Mouse (Mus musculus) adrenal gland, postnatal 10 days (tissue): Measurements from ENCODE around the gene Aplp1. TPM values are rescaled to one million over a fixed set of nuclear protein-coding genes. Genes with fewer than 3 reads are reported as not detected.
A peak's percentile ranks its signal among the peaks of the same experiment; 100 is the strongest.
"Not testable (repeated sequence)": the region's sequence is repeated elsewhere in the genome, so short reads cannot be mapped to it uniquely, and the experiment has no call there.

Source experiments
- DNase-seq: peaks from one replicate; pipeline ENCODE4 v3.0.0; 2021; ENCODE audit warnings: mixed read lengths
- long read RNA-seq, 2 experiments: library from polyadenylated mRNA; stranded (forward); transcript quantifications; one replicate each; pipeline ENCODE4 v2.0.0; 2021
- total RNA-seq, 2 experiments: library from RNA; stranded (reverse); gene quantifications; 2 replicates each; pipeline ENCODE4 v1.2.3; 2021

Aplp1 gene
- 10 to 100 TPM; 26.1 to 34.3 TPM for total RNA-seq
- long read RNA-seq, experiment 1, transcript Aplp1-201 (17 exons, 2,343 nt), result major isoform, 68 of 80 reads
- long read RNA-seq, experiment 1, partial matches to known transcripts, result 10 of 80 reads
- long read RNA-seq, experiment 1, other reads (novel, unspliced or antisense), result 2 of 80 reads
- long read RNA-seq, experiment 2, transcript Aplp1-201 (17 exons, 2,343 nt), result major isoform, 37 of 43 reads
- long read RNA-seq, experiment 2, partial matches to known transcripts, result 2 of 43 reads
- long read RNA-seq, experiment 2, other reads (novel, unspliced or antisense), result 4 of 43 reads

DNA sequence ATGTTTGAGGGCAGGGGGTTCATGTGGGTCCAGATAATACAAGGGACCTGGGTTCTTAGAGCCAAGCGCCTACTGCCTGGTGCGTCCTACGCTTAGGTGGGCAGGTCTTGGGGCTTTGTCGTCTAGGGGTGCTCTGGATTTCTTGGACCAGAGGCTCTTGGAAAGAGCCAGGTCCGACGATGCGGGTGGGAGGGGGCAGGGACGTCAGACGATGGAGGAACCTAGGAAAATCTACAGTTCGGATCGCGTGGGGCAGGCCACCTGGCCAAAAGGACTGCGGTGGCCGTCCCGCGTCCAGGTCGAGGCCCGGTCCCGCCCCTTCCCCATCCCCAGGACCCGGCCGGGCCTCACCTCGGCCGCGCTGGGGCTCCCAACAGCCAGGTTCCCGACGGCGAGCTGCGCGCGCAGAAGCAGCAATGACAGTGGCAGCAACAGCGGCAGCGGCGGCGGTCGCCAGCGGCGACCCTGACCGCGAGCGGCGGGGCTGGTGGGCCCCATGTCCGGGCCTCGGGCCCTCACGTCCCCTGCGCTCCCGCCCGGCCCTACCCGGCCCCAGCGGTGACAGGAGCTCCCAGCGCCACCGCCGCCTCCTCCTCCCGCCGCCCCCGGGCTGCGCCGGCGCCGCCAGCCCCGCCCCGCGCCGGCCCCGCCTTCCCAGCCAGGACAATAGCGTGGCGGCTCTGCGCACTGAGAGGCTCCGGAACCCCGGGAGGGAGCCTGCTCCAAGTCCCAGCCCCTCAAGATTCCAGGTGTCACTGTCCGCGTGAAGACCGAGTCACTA is at the start of gene Aplp1:
Gene Aplp1, minus strand, starts transcription at position 565 of the 781 bp plus-strand sequence.
- peak; percentile 78 for DNase-seq

DNA sequence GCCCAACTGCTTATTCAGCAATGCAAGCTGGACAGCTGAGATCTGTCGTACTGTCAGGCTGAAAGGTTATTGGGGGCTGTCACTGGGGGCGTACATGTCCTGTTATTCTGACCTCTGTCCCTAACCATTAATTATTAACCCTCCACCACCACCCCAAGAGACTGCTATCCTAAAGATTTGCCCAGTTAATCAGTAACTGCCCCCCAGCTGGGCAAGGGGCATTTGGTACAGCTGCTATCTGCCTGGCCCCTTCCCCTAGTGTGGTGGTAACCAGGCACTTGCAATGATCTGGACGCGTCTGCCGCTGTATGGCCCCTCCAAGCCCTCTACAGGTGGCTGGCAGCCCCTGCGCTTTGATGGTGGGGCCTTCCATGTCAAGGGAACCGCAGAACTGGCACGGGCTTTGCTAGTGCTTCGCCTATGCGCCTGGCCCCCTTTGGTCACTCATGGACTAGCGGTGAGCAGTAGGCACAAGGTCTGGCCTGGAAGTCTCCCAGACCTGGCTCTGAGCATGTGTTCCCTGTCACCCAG is 48.1 kb upstream of the Aplp1 start, which contains the start of gene Prodh2:
Gene Prodh2, plus strand, starts transcription at position 222 of the 531 bp plus-strand sequence.
- peak; percentile 18 for DNase-seq

DNA sequence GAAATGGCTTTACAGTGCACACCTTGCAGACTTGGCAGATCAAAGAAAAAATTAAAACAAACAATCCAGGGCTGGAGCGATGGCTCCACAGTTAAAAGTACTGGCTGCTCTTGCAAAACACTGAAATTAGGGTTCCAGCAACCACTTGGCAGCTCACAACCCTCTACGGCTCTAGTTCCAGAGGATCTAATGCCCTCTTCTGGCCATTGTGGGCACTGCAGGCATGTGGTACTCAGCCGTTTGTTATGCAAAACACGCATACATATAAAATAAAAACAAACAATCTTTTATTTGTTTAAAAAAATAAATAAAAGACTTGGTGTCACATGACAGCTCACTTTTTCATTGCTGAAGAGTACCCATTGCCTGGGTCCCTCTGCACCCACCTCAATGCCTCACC is 47.4 kb upstream of the Aplp1 start:
- peak; percentile 89 for DNase-seq

DNA sequence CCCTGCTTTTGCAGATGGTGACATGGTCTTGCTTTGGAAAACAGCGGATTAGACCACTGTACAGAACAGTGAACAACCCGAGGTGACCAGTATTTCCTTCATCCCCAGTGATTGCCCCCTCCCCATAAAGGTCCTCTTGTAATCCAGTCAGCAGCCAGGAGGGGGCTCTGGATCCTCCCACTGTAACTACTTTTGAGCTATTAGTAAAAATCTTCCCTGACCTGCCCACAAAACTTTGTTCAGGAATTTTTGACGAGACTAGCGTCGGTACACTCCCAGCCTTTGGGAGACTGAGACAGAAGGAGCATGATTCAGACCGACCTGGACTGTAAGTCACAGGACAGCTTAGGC is 45.6 kb upstream of the Aplp1 start:
- DNase-seq, result no peak

DNA sequence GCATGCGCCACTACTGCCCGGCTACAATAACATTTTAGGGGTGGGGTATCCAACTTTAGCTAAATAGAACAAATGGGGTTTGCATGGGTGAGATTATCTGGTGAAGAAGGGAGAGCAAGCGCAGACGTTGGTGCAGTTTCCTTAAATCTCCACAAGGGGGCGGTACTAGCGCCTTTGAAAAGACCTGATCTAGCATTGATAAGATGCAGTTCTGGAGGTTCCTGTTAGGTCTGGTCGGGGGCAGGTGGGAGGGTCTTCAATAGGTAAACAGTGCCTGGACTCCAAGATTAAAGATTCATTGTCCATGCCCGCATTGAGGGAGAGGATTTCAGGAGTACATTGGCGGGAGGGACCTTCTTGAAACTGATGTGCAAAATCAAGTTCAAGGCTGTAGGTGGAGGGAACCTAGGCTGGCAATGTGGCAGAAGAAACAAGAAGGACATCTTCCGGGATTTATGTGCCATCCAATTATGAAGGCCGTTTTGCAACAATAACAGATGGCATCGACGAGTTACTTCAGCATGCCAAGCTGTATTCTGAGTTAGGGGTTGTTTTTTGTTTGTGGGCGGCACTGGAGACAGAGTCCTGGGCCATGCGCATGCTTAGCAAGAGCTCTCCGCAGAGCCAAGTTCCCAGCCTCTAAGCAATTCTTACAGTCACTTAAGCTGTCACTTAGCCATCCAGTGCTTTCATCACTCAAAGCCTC is 45.1 kb upstream of the Aplp1 start:
- peak; percentile 59 for DNase-seq

DNA sequence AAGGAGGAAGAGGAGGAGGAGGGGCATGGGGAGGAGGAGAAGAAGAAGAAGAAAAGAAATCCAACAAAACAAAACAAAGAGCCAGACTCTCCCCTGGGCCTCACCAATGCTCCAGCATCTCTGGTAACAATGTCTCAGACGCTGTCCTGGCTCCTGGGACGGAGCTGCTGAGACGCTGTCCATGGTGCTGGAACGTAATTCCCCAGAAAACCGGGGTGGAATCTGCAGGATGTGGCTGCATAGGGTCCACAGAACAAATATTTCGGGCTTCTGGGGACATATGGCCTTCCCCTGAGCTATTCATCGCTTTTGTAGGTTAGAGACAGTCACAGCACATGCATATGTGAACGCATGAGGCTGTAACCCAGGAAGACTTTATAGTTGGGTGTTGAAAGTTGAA is 38.9 kb upstream of the Aplp1 start:
- DNase-seq, result peak; percentile 57

DNA sequence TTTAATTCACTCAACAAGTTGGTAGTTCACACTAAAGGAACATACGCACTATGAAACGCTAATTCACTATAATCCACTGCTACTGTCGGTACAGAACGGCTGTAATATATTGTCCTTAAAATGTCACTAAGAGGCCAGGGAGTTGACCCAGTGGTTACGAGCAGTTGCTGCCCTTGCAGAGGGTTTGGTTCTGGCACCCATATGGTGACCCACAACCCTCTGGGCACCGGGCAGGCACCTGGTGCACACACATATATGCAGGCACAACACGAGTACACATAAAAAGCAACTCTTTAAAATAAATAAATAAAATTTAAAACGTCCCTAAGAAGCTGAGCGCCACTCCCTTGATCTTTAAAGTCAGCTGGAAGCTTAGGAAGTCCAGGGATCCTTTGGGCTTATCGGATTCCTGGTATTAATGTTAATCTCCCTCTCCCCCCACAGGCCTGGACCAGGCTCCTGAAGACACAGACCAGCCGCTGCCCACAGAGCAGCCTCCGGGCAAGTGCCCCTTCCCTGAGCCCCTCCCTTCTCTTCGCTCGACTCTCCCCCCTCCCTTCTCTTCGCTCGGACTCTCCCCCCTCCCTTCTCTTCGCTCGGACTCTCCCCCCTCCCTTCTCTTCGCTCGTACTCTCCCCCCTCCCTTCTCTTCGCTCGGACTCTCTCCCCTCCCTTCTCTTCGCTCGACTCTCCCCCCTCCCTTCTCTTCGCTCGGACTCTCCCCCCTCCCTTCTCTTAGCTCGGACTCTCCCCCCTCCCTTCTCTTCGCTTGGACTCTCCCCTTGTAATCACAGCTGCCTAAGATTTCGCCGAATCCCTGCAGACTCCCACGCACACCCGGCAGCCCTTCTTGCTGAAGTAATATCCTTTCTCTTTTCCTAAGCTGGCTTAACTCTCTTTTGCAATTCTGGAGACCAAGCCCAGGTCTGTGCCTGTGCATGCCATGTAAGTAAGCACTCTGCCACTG is 32.4 kb upstream of the Aplp1 start:
- DNase-seq, result no peak

- not testable (repeated sequence) for DNase-seq
Measured at GRCm38 (mm10) chr7:30476136-30476535, 30.8 kb upstream of the Aplp1 start.

- no peak for DNase-seq
Measured at GRCm38 (mm10) chr7:30474999-30475398, 29.7 kb upstream of the Aplp1 start.

DNA sequence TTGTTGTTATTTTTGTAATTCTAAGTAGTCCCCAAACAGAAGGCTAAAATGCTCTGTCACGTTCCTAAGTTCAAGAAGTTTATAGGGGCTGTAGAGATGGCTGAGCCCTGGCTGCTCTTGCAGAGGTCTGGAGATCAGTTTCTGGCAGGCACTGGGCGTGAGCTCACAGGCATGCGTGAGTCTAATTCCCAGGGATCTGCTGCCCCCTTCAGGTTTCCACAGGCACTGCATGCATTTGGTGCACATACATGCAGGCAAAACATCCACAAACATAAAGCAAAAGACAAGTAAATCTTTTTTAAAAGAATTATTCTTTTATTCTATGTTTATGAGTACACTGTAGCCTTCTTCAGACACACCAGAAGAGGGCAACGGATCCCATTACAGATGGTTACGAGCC is 27.1 kb upstream of the Aplp1 start:
- peak; percentile 65 for DNase-seq

DNA sequence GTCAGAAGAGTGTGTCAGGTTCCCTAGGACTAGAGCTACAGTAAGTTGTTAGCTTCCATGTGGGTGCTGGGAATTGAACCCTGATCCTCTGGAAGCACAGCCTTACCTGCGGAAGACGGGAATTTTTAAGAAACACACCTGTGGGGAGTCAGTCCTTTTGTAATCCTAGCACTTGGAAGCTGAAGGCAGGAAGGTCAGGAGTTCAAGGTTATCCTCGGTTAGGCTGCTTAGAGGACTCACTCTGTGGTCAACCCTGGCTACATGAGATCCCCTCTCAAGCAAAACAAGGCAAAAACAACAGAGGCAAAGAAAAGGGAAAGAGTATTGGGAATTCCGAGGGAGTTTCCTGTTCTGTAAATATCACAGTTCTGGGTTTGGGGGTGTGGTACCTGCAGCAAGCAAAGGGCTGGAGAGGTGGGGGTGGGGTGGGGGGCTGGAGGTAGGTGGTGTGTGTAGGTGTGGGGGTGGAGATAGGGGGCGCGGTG is 19.5 kb upstream of the Aplp1 start:
- DNase-seq, result no peak

DNA sequence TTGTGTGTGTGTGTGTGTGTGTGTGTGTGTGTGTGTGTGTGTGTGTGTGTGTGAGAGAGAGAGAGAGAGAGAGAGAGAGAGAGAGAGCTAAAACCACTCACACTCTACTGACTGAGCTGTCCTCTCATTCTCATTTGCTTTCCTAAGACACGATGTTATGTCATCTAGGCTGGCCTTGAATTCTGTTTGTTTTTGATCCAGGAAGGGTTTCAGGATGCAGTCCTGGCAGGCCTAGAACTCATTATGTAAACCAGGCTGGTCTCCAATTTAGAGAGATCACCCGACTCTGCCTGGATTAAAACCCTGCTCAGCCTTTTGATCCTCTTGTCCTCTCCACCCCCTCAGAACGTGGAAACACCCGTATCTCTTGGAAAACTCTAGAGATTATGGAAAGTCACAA is 18.7 kb upstream of the Aplp1 start:
- no peak for DNase-seq

DNA sequence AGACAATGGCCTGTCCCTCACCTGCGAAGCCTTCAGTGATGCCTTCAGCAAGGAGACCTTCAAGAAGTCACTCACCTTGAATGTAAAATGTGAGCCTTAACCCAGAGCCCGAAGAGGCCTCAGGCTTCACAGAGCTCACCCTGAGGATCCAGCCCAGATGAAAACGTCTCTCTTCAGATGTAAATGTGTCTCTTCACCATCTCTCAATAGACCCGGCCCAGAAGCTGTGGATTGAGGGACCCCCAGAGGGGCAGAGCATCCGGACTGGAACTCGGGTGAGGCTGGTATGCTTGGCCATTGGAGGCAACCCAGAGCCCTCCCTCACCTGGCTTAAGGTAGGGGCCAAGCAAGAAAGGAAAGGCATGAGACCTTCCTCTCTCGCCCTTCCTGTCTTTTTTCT is 18.2 kb upstream of the Aplp1 start:
- DNase-seq, result no peak

- DNase-seq, result no peak
Measured at GRCm38 (mm10) chr7:30459484-30459883, 14.1 kb upstream of the Aplp1 start.

- no peak for DNase-seq
Measured at GRCm38 (mm10) chr7:30457629-30458330, 12.4 kb upstream of the Aplp1 start, which contains the start of the genes Kirrel2 and Nphs1. Gene Kirrel2, minus strand, starts transcription at chr7:30457690. Gene Nphs1, plus strand, starts transcription at chr7:30458315.

DNA sequence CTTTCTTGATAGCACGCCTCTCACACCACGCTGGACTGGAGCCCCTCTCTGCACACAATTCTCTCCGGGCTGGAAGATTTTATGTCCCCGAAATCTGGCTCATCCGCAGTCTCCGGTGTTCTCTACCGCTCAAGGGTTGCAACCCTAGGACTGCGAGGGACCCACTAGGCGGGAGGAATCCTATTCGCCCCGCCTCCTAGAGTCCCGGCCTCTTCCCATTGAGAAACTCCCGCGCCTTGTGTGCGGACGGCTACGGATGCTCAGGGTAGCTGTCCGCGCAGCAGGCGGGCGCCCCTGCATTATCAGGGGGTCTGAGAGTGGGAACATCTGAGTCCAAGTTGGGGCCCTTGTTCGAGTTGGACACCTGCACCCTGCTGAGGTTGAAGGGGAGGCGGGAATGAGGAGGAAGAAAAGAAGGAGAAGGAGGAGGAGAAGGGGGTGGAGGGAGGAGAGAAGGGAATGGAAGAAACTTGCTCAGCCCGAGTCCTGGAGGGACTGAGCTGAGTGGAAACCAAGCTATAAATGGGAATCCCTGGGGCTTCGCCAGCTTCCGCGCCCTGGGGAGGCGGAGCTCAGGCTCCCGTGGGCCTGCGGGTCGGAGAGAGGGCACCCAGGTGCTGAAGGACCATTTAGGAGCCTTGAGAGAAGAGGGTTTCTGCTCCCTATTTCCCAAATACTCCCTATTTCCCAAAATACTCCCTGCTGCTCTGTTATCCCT is 11.7 kb upstream of the Aplp1 start:
- no peak for DNase-seq

DNA sequence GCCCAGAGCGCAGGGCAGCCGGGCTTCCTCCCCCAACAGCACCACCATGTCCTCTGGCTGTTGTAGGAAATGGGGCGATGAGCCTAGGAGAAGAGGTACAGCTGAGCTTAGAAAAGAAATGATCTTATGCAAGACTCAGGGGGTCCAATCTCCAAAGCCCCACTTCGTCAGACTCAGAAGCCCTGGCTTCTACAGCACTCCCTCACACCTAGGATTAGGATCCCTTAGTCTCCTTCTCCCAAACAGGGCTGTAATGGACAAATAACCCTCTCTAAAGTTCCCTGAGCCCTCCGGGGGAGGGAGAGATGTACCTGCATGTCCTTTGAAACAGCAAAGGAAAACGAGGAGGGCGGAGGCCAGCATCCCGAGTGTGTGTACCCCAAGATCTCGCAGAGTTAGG is 11.2 kb upstream of the Aplp1 start:
- DNase-seq, result no peak

- no peak for DNase-seq
Measured at GRCm38 (mm10) chr7:30454259-30454658, 8.9 kb upstream of the Aplp1 start.

DNA sequence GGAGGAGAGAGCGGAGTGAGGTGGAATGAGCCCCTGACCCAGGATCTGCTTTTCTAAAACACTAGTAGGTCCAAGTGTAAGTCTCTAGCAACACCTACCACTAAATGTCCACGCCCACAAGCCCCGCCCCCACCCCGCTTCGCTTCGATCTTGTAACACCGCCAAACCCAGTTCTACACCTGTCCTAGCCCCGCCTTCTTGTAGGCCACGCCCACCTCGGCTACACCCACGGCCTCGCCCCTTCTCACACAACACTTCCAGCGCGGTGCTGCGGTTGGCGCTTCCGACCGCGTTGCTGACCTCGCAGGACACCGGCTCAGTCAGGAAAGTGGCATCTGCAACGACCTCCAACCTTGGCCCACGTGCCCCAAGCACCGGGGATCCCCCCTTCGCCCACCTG is 8.4 kb upstream of the Aplp1 start:
- DNase-seq, result no peak

GRCm38 (mm10) chr7:30453327-30453726 is 8.0 kb upstream of the Aplp1 start:
- no peak for DNase-seq
